Mouse (Mus musculus) layer of hippocampus, postnatal 36 days (tissue): ENCODE measurements around the gene Sycn. TPM values are rescaled to one million over a fixed set of nuclear protein-coding genes. Genes with fewer than 3 reads are reported as not detected.

Experiments
- DNase-seq, 2 experiments: peaks; one replicate each; pipeline ENCODE4 v3.0.0; 2022
- total RNA-seq, 2 experiments: library from RNA; stranded (reverse); gene quantifications; 2 replicates each; pipeline ENCODE4 v1.2.3; 2021

Sycn gene
- total RNA-seq, 2 experiments from 2014 or later, result not detected

DNA sequence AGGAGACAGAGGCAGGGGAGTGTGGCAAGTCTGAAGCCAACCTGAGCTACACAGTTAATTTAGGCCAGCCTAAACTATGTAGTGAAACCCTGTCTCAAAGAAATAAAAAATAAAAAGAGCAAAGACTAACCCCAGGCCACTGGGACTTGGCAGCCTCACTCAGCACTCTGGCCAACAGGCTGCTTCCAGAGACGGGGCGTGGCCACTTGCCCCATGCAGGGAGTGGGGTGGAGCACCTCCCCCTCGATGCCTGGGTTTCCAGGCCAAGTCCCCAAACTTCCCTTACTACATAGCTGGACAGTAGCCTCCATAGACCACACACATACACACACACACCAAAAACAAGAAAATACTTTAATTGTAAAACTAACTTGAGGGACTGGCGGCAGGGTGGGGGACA lies 17.8 kb downstream of the Sycn start:
- DNase-seq, result peak in 1 of 2 experiments; percentile 8

DNA sequence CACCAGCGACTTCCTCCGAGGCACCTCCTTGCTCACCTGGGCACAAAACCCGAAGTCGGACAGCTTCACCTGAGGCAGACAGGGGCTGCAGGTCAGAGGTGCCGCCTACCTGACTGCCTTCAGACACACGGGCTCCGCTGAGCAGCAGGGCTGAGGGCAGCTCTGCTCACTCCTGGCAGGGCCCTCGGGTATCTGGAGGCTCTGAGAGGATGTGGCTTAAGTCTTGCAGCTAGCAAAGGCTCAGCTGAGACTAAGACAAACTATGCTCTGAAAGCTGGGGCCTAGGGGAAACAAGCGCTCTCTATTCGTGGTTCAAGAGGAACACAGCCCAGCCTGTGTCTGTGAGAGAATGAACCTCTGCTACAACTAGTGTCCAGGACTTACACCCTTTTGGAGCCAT lies 20.2 kb downstream of the Sycn start:
- peak in 1 of 2 experiments; percentile 6 for DNase-seq

DNA sequence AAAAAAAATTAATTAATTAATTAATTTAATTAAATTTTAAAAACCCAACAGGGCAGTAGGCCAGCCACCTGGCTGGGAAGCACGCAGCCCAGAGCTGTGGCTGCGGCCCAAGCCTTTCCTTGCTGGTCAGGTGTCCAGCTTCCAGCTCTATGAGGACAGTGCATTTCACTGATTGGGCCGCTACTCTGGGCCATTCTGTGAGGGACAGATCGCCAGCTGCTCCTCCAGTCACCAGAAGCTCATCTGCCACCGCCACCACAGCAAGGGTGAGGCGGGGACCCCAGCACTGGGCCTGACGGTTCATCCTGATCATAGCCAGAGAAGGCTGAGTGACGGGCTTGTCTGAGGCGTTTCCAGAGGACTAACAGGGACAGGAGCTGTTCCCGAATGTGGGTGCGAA lies 21.3 kb downstream of the Sycn start:
- DNase-seq, result peak in 1 of 2 experiments; percentile 1

DNA sequence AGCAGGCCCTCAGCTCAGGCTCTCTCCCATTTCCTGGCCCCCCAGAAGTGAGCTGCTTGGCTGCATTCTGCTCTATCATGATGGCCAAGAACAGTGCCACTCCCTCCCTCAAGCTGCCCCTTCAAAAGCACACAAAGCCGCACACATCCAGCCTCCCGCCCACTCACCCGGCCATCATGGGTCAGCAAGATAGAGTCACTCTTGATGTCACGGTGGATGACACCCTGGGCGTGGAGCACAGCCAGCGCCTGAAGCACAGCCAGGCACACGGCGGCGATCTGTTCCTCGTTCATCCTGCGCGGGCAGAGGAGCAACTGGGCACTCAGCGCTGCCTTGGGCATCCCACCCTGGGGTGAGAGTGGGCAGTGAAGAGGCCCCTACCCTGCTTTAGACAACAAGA lies 21.7 kb downstream of the Sycn start:
- DNase-seq, result peak in 1 of 2 experiments; percentile 1

DNA sequence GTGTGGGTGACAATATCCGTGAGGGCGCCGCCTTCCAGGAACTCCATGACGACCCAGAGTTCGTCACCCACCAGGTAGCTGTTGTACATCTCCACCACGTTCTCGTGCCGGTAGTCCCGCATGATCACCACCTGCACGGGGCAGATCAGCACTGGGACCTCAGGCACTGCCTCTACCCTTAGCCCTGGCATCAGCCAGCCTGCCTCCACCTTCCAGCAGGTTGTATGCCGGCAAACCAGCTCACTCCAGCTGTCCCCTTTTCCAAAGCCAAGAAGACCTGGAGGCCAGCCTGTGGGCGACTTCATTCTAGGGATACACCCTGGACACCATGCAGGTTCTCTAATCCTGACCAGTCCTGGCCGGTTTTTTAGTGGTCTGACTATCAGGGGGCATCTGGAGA lies 22.3 kb downstream of the Sycn start:
- DNase-seq, result no peak

DNA sequence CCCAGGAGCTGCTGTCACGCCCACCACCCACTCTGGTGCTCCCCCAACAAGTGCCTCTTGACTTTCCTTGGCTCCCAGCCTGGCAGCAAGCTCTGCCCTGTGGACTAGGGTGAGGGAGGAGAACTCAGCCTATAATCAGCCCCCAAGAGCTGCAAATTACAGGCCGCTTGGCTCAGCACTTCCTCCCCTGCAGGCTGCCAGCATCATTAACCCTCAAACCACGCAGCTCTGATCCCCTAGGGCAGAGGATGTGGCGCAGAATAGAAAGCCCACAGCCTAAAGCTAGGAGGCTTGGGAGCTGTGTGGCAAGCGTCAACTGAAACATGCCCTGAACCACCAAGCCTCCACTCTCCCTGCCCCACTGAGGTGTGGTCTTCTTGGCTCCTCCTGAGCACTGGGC lies 24.7 kb downstream of the Sycn start:
- DNase-seq, result no peak

DNA sequence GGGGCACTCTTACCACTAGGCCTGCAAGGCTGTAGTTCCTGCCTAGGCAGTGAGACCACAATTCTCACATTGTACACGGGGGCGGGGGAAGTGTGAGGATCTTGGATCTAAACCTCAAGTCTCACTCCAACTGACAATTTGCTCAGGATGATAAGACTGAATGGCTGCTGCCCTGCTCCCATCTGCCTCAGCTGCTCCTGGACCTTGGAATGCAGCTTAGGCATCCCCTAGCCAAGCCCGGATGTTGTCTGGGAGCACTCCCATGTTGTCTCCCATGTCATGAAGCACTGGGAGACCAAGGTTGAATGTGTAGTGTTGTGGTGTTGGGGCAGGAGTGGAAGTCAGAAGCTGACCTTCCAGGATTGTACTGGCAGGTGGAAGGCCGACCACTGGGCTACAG lies 26.9 kb downstream of the Sycn start:
- no peak for DNase-seq

DNA sequence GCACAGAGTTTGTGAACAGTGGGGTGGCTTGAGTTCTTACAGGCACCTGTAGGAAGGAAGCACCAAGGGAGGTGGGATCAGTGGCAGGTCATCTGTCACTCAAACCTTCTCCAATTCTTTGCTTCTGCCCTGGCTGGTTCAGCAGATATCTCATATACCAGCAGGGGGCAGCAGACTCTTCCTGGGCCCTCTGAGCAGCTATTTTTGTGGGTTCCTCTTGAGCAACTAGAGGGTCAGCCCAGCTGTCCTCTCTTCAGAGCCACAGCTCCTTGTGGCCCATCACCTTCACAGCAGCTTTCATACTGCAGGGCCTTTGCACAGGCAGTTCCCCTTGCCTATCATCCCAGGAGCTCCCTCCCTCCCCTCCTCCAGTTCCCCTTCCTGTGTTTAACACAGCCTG lies 27.6 kb downstream of the Sycn start:
- peak; percentile 62 for DNase-seq

DNA sequence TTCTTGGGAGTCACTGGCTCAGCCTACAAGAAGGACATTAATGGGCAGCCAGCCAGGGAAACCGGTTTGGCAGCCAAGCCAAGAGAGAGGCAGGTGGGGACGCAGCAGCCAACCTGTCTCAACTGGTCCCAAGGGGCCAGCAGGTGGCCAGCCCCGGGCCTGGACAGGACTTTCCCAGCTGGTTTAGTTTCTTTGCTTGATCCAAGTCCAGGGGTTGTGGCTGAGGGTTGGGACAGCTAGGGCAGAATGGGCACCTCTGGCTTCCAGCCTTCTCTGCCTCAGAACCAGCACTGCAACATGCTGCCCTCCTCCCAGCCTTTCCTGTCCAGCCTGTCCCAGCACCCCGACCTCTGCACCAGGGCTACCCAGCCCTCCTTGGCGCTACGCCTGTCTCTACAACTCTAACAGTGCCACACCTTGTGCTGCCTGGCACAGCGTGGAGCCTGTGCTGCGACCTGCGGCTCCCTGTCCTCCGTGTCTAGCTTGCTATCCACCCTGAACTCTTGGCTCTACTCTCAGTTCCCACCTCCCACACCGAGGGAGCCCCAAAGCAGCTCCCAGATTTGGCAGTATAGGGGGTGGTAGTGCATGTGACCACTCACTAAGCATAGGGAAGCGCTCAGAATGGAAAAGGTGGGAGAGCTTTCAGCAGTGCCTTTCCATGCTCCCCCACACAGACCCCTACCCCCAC lies 29.8 kb downstream of the Sycn start:
- no peak for DNase-seq

DNA sequence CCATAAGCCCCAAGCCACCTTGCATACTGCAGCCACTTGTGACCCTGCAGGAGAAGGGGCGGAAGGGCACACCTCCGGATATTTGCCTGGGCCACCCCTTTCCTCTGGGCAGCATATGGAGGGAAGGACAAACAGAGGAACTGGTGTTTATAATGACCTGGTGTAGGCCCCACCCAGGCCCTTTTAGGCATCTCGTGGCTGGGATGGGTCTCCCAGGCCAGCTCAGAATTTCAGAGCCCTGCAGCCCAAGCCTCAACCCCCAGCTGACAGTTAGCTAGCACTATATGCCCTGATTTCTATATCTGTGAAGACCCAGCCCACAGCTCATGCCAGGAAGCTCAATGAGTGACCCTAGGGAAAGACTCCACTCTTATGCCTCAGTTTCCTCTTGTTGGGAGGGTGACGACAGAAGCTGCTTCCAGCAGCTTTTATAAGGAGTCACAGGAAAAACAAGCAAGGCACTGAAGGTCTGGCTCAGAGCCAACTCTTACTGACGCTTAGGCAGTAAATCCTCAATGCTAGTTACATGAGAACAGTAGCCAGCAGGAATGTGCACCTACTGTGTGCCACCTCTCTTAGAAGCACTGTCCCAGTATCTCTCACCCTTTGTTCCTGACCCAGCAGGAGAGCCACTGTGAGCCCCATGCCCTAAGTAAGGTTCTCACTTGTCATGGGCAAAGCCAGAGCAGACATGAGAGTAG lies 30.4 kb downstream of the Sycn start:
- DNase-seq, result no peak

DNA sequence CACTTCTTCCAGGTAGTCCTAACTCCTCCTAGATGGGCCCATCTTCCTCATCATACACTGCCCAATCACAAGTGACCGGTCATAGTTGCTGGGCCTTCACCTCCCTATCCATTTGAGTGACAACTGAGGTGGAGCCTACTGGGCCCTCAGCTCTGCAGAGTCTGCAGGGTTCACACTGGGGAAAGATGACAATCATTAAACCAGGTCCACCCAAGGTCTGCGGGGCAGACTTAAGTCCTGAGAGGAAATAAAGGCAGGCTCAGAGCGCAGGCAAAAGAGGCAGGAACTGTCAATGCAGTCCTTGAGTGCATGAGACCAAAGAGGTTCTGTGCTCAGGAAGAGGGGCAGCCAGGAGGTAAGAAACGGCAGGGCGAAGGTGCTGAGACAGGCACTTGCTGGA lies 32.0 kb downstream of the Sycn start:
- no peak for DNase-seq

DNA sequence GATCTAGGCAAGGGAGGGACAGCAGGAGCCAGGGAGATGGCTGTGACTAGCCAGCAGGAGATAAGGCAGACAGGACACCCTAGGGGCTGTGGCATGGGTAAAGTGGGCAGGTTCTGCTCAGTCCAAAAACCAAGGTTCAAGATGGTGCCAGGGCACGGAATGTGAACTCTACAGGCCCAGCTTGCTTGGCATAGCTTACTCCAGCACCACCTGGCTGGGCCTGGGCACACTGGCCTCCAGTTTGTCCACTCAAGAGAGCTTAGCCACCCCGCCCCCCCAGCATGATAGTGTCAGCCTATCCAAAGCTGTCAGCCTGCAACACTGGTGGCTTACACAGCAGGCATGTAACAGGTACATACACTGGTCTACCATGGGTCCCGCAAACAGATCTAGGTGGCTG lies 32.6 kb downstream of the Sycn start:
- no peak for DNase-seq

DNA sequence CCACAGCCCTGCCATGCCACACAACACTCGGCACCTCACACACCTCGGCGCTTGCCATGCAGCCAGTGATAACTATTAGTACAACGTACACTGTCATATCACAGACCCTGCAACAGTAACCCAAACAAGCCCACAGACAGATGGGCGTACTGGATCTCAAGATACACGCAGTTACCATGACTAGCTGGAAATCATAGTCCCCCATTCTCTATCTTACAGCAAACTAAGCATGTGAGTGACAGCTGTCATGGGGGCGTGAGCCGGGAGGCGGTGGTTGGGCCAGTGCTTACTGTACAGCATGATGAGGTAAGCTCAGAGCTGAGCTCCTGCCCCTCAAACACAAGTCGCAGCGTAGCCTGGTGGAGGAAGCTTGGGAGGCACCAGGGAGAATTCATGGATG lies 34.9 kb downstream of the Sycn start:
- peak; percentile 74 to 79 for DNase-seq

DNA sequence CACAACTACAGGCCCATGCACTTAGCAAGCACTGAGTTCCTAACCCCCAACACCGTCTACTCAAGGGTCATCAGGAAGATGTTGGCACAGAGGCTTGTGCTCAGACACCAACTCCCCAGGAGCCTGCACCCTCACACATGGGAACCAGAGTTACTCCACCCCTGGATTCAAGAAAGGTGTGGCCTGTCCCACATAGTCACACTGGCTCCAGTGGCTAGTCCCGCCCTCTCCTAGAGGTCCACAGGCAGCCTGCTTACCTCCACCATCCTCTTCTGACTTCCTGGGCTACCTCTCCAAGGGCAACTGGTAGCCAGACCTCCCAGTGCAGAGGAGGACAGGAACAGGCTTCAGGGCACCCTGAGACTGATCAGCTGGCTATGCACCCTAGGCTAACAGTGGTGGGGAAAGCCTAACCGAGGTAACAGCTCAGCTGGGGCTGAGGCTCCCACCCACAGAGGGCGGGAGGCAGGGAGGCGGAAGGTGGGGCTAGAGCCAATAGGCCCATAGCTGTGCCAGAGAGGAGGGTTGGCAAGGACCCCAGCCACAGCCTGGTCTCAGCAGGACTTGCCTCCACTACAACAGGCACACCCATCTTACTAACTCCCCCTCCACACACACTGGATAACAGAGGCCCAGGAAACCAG lies 35.7 kb downstream of the Sycn start:
- peak; percentile 56 to 59 for DNase-seq

DNA sequence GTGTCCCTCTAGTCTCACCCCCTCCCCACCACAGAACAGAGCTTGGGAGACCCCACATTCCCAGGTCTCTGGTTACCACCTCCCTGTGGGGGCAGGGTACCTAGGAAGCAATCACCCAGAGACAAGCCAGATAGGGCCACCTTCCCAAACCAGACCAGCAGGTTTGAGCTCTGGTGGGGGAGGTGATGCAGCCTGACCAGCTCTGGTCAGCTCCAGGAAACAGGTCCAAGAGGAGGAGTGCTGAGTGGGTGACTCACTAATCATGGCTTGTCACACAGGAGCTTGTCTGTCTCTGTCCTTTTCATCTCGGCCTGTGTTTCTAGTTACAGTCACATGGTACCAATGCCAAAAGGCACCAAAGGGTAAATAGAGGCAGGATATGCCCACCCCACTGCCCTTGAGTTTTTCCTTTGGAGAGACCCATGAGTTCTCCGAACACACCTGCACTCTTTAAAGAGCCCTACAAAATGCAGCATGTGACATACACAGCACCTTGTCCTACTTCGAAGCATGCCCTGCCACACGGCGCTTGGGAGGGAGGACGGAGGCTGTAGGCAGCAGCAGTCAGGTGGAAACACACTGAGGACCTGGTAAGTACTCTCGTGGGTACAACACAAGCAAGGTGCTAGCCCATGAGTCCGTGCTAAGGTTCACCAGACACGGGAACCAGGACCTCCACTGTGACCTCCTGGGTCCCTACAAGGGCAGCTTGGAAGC lies 37.3 kb downstream of the Sycn start:
- no peak for DNase-seq

DNA sequence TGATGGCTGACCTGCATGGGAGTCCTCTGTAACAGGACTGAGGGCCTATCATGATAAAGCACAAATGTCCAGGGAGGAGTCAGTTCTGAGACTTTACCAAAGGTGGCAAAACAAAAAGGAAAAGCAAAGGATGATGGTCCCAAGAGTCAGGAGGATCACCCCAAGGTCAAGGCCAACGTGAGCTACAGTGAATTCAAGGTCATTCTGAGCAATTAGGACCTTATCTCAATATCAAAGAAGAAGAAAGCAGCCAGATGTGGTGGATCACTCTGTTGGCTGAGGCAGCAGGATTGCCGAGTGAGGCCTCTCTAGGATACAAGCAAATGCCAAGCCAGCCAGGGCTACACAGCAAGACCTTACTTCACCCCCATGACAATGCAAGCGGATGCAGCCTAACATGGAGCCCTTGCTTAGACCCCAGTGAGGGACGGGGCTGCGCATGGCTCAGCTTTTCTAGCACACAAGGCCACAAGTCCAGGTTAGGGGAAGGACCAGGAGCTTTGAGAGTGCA lies 37.9 kb downstream of the Sycn start:
- DNase-seq, result no peak

DNA sequence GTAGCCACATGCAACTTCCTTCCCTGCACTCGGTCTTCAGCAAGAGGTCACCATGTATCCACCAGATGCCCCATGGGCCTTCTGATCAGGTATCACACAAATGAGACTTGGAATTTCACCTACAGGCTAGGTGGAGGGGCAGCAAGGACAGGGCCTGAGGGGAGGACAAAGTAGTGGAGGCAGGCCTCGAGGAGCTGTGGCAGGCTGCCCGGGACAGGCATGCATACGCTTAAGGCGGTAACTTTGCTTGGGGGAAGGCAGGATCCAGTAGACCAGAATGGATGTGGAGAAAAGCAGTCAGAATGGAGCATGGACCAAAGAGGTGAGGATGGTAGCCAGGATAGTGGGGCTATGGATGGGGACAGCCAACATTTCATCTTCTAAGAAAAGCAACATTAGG lies 39.1 kb downstream of the Sycn start:
- no peak for DNase-seq

DNA sequence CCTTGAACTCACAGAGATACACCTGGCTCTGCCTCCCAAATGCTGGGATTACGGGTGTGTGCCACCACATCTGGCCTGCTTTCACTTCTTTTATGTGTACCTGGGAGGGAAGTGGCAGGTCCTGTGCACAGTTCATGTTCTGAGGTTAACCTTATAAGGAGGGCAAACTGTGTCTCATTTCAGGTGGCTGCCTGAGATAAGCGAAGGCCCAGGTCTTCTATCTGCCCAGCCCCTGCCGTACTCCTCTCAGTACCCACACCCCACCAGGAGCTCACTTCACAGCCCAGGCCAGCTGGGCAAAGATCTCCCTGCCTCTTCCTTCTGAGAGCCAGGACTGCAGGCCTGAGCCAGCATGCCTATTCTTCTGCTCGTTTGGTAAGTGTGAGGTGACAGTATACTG lies 41.0 kb downstream of the Sycn start:
- DNase-seq, result no peak

DNA sequence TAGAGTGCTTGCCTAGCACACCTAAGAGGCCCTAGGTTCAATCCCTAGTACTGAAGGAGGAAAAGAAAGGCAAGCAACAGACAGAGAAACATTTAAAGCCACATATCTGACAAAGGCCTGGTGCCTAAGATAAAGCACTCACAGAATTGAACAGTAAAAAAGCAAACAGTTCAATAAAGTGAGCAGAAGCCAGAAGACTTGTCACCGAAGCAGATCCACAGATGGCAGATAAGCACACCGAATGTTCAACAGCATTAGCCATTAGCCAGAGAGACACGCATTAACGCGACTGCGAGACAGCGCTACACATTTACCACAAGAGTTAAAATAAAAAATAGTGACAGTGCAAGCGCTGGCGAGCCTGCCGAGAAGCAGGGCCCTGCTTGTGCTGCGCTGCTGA lies 42.2 kb downstream of the Sycn start:
- DNase-seq, result no peak

DNA sequence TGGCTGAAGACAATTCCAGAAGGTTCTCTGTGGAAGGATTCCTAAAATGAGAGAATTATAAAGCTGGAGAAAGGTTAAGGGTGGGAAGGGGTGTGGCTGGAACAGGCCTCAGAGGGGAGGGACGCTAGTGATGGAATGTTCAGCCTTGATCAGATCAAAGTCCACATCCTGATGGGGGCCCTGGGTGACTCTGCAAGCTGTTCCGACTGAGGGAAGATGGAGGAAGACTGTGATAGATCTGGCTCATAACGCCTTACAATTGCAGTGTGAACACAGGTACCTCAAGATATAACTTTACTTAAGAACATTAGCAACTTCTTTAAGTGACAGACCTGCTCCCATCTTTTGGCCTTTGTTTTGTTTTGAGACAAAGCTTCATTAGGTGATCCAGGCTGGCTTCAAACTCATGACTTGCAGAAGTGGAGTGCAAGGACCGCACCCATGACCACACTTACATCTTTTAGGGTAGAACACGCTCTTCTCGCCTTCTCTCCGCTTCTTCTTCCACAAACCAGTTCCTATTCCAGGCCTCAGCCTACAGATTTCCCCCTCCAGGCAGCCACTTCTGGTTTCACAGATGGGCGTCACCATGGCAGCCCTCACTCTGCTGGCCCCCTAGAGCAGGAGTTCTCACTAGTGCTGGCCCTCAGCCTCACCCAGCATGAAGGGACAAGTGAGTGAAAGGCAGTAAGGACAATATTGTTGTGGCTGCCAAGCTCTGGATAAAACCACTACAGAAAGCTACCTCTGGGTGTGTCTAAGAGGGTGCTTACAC lies 43.1 kb downstream of the Sycn start:
- no peak for DNase-seq

DNA sequence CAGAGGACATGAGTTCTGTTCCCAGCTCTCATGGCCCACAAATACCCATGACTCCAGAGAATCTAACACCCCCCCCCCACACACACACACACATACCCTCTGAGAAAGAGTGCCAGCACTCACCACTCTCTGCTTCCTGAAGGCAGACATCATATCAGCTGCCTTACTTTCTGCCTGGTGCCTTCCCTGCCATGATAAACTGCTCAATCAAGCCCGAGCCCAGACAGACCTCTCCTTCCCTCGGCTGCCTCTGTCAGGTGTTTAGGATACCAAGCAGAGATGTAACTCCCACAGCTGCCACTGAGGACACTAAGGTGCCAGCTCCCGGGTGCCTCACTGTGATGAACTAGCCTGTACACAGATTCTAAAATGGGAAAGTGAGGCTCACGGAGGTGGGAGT lies 43.8 kb downstream of the Sycn start:
- DNase-seq, result no peak

DNA sequence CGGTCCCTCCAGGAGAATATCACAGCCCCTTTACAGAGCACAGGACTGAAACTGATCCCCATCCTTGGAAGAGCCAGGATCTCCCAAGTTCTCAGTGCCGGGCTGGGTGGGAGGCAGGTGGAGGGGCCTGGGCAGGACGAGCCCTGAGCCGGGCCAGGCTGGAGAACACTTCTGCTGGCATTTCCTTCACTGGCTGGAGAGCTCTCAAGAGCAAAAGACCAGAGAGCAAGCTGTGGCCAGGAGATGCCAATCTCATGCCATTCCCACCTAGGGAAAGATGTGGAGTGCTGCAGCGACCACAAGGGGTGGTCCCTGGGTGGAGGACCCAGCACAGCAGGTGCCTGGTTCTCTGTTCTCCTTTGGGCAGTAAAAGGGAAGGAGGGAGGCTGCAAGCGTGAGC lies 44.3 kb downstream of the Sycn start:
- DNase-seq, result no peak
